Mouse (Mus musculus): ENCODE measurements at regions not wholly inside any gene's neighbourhood (a gene's known extent, or its start where the extent isn't known, plus 50 kb on each side); places are given as distances from the start of the nearest gene placed in this dataset.

GRCm38 (mm10) chr9:50257162-50257561 lies 87.6 kb downstream of the Rpl10-ps3 start:
- Histone ChIP-seq H3K4me2 (no peak overlapping the region), H3K9ac (no peak overlapping the region), H3K36me3 (no peaks in the 10 kb centered on the region), H3K4me3 (no peak overlapping the region), H3K27ac (no peak overlapping the region), H3K9me3 (replicated peaks) (no peaks in the 10 kb centered on the region), H3K27me3 (replicated peaks) (no peaks in the 10 kb centered on the region), H3K4me1 (no peaks in the 10 kb centered on the region)
- no peak for ATAC-seq
- WGBS (ENCODE audit: insufficient replicate concordance), result 52% methylated on average over 3 of the region's 3 CpGs

DNA sequence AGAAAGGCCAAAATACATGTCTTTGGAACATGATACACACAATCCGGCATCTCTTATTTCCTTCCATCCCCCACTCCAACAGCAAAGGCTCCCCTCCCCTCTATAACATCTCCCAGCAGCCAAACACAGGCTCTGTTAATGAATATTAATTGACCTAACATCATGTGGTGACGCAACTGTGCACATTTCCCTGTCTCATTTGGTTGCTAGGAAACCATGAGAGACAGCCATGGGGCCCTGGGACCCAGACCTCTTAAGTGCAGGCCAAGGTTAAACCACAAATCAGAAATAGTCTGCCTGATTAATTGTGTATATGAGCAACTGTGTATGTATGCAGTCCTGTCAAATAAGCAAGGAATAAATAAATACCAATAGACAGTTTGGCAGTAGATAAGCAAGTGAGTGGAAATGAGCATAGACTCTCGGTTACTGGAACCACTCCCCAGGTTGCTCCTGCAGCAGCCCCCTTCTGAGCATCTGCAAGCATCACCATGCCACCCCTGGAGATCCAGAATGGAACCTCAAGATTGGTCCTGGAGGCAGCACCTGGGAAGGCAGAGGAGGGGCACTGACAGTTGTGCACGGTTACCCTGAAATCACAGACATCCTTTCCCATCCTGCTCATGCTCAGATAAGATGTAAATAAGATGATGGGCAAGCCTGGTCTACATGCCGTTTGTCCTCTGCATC lies 99.6 kb downstream of the Rpl10-ps3 start:
- Histone ChIP-seq H3K9ac (no peak overlapping the region), H3K27ac (no peak overlapping the region), H3K27me3 (replicated peaks) (no peaks in the 10 kb centered on the region), H3K36me3 (no peaks in the 10 kb centered on the region), H3K4me3 (no peak overlapping the region), H3K9me3 (replicated peaks) (no peaks in the 10 kb centered on the region), H3K4me2 (no peak overlapping the region), H3K4me1 (no peaks in the 10 kb centered on the region)
- 56% methylated on average over 5 of the region's 5 CpGs for WGBS (ENCODE audit: insufficient replicate concordance)
- no peak for ATAC-seq

DNA sequence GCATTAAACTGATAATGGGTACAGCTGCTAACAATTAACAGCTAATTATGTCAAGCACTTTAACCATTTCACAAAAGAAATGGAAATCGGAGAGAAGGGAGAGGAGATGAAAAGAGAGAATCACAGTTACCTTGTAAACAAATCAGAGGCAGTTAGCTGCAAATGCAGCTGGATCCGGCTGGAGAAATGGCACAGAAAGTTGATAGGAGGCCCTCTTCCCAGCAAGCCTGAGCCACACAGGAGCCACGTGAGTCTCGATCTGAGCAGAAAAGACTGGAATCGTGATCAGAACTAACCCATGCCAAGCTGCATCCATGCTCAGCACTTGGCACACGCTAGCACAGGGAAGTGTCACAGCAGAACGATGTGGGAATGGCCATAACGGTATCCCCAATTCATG lies 103.8 kb downstream of the Rpl10-ps3 start:
- ATAC-seq, result no peak
- no peaks in the 10 kb centered on the region for H3K27me3 ChIP-seq (replicated peaks)
- 50% methylated on average over 8 of the region's 8 CpGs for WGBS (ENCODE audit: insufficient replicate concordance)
- no peaks in the 10 kb centered on the region for H3K9me3 ChIP-seq (replicated peaks)
- H3K4me3 ChIP-seq, result no peak overlapping the region
- H3K27ac ChIP-seq, result no peak overlapping the region
- H3K9ac ChIP-seq, result no peak overlapping the region
- H3K36me3 ChIP-seq, result no peaks in the 10 kb centered on the region
- no peaks in the 10 kb centered on the region for H3K4me1 ChIP-seq
- no peak overlapping the region for H3K4me2 ChIP-seq

DNA sequence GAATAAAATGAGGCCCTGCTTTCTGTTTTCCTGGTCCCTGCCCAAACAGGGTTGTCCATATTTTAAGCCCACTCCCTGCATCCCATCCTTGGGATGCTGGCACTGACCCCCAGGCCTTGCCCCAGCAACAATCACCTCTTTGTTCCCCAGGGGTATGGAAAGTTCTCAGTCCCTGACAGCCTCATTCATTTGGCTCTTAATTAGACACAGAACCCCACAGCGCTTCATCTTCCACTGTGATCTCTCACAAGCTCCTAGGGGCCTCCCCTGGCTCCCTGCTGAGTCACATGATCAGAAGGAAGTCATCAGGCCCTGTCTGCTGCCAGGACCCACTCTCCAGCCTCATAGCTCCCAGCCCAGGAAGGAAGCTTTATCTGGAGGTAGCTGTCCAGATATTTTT lies 108.9 kb downstream of the Rpl10-ps3 start:
- 33% methylated on average over 1 of the region's 1 CpGs for WGBS (ENCODE audit: insufficient replicate concordance)
- Histone ChIP-seq H3K4me3 (no peak overlapping the region), H3K4me2 (no peak overlapping the region), H3K9ac (no peak overlapping the region), H3K27ac (no peak overlapping the region), H3K4me1 (no peaks in the 10 kb centered on the region), H3K27me3 (replicated peaks) (no peaks in the 10 kb centered on the region), H3K36me3 (no peaks in the 10 kb centered on the region), H3K9me3 (replicated peaks) (no peaks in the 10 kb centered on the region)
- ATAC-seq, result no peak

DNA sequence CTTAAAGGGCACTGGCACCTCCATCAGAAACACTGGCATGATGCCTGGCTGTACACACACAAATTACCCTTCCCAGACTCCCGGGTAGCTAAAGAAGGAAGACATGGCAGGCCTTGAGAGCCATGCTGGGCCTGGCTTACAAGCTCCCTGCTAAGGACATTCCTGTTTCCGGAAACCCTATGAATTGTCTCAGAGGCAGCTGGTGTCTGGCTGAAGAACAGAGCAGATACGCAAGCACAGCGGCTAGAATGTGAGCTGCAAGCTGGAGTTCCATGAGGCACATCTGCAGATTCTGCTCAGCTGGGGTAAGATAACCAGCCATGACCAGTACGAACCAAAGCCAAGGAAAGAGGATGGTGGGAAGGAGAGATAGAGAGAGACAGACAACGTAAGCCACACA lies 110.1 kb downstream of the Rpl10-ps3 start:
- Histone ChIP-seq H3K36me3 (no peaks in the 10 kb centered on the region), H3K4me2 (no peak overlapping the region), H3K27me3 (replicated peaks) (no peaks in the 10 kb centered on the region), H3K27ac (no peak overlapping the region), H3K4me1 (no peaks in the 10 kb centered on the region), H3K9ac (no peak overlapping the region), H3K4me3 (no peak overlapping the region), H3K9me3 (replicated peaks) (no peaks in the 10 kb centered on the region)
- WGBS (ENCODE audit: insufficient replicate concordance), result 64% methylated on average over 6 of the region's 6 CpGs
- no peak for ATAC-seq

DNA sequence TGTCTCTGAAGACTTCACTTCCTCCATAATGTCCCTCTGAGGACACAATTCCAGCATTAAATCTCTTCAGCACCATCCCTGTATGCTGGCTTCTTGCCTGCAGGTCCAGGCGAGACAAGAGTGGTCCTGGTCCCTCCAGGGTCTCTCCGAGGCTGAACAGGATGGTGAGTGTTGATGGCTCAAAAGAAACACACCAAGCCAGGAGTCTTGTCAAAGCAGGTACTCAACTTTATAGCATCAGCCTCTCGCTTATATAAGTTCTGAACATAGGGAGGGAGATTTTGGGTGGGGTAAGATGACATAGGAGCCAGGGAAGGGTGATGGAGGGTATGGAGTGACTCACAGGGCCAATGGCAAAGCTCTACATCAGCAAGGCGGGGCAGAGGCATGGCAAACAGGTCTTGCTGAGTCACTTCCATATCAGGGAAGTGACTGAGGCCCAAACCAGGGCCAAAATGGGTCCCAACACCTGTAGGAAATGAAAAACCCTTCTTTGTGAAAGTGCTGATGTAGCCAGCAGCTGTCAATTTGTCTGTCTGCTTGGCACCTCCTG lies 111.7 kb downstream of the Rpl10-ps3 start:
- no peak overlapping the region for H3K4me2 ChIP-seq
- no peaks in the 10 kb centered on the region for H3K9me3 ChIP-seq (replicated peaks)
- H3K36me3 ChIP-seq, result no peaks in the 10 kb centered on the region
- no peaks in the 10 kb centered on the region for H3K27me3 ChIP-seq (replicated peaks)
- H3K4me3 ChIP-seq, result no peak overlapping the region
- no peak overlapping the region for H3K9ac ChIP-seq
- no peak overlapping the region for H3K27ac ChIP-seq
- ATAC-seq, result no peak
- 43% methylated on average over 4 of the region's 4 CpGs for WGBS (ENCODE audit: insufficient replicate concordance)
- no peaks in the 10 kb centered on the region for H3K4me1 ChIP-seq

DNA sequence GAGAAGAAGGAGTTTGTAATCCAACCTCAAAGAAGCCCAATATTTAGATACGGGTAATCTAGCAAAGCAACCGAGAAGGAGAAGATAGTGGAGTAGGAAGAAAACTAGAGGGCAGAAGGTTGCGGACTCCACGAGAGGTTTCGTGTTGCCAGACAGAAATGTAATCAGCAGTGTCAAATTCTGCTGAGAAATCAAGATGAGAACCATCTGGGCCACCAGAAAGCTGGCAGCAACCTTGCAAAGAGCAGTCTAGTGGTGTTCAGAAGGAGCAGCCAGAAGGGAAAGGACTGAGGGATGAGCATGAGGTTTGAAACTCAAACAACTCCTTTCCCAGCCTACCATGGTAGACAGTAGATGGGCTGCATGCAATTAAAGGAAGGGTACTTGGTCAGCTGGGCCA lies 134.3 kb downstream of the Rpl10-ps3 start:
- no peak for ATAC-seq
- Histone ChIP-seq H3K4me2 (no peak overlapping the region), H3K9ac (no peak overlapping the region), H3K36me3 (no peaks in the 10 kb centered on the region), H3K27me3 (replicated peaks) (no peaks in the 10 kb centered on the region), H3K9me3 (replicated peaks) (no peaks in the 10 kb centered on the region), H3K27ac (no peak overlapping the region), H3K4me3 (no peak overlapping the region), H3K4me1 (no peaks in the 10 kb centered on the region)
- 58% methylated on average over 5 of the region's 5 CpGs for WGBS (ENCODE audit: insufficient replicate concordance)

DNA sequence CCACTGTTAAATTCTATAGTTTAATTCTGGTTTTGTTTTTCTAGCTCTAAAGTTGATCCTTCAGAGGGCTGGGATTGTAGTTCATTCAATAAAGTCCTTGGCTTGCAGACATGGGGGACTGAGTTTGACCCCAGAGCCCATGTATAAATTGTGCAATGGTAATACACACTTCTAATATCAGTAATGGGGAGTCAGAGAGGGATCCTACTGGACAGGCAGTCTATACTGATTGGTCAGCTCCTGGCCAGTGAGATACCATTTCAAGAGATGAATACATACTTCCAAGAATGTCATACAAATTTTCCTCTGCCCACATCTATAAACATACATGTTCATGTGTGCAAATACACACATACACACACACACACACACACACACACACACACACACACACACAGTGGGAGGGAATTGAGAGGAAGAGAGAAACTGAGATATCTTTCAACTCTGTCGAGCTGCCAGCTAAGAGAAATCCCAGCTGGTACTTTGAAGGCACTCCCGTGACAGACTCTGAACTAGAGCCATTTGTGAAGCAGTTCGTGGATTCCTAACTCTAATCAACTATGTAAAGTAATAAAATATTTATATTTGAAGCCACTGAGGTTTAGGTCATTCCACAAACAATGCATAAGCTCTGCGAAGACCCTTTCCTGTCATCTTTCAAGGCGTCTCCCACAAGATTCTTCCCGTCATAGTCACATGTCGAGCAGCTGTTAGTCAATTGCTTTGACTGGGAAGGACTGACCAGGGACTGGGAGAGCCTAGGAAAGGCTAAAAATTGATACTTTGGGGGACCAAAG lies 145.1 kb downstream of the Rpl10-ps3 start:
- 50% methylated on average over 7 of the region's 7 CpGs for WGBS (ENCODE audit: insufficient replicate concordance)
- no peak overlapping the region for H3K4me3 ChIP-seq

GRCm38 (mm10) chr9:50192400-50193110 lies 152.2 kb downstream of the Rpl10-ps3 start:
- H3K4me1 ChIP-seq, result no peaks in the 10 kb centered on the region
- no peak overlapping the region for H3K4me2 ChIP-seq
- no peak overlapping the region for H3K4me3 ChIP-seq
- H3K36me3 ChIP-seq, result no peaks in the 10 kb centered on the region
- no peaks in the 10 kb centered on the region for H3K27me3 ChIP-seq (replicated peaks)
- H3K9ac ChIP-seq, result no peak overlapping the region
- H3K27ac ChIP-seq, result no peak overlapping the region
- ATAC-seq, result no peak
- WGBS (ENCODE audit: insufficient replicate concordance), result 55% methylated on average over 5 of the region's 5 CpGs
- no peaks in the 10 kb centered on the region for H3K9me3 ChIP-seq (replicated peaks)

More for the DNA sequence above, 145.1 kb downstream of the Rpl10-ps3 start:
- no peak overlapping the region for H3K4me2 ChIP-seq
- no peak overlapping the region for H3K27ac ChIP-seq
- H3K27me3 ChIP-seq (replicated peaks), result no peaks in the 10 kb centered on the region
- no peaks in the 10 kb centered on the region for H3K9me3 ChIP-seq (replicated peaks)
- H3K36me3 ChIP-seq, result no peaks in the 10 kb centered on the region
- H3K9ac ChIP-seq, result no peak overlapping the region
- ATAC-seq, result no peak
- H3K4me1 ChIP-seq, result no peaks in the 10 kb centered on the region

DNA sequence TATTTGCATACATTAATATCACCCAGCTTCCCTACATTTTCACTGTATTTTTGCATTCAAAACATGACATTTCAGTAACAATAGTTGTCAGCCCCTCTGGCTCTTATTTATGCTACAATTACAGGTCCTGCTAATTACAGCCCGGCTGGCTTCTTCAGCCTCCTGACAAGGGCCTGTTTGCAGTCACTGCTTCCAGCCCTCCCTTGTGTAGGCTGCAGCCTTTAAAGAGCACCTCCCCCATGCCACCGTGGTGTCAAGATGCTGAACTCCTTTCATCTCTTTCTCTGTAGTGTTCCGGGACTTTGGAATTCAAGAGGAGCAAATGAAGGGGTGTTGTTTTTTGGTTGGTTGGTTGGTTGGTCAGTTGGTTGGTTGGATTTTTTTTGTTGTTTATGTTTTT lies 153.6 kb downstream of the Rpl10-ps3 start:
- Histone ChIP-seq H3K27ac (no peak overlapping the region), H3K27me3 (replicated peaks) (no peaks in the 10 kb centered on the region), H3K4me1 (no peaks in the 10 kb centered on the region), H3K4me2 (no peak overlapping the region), H3K36me3 (no peaks in the 10 kb centered on the region), H3K9me3 (replicated peaks) (no peaks in the 10 kb centered on the region), H3K9ac (no peak overlapping the region), H3K4me3 (no peak overlapping the region)
- 37% methylated on average over 3 of the region's 3 CpGs for WGBS (ENCODE audit: insufficient replicate concordance)
- no peak for ATAC-seq

DNA sequence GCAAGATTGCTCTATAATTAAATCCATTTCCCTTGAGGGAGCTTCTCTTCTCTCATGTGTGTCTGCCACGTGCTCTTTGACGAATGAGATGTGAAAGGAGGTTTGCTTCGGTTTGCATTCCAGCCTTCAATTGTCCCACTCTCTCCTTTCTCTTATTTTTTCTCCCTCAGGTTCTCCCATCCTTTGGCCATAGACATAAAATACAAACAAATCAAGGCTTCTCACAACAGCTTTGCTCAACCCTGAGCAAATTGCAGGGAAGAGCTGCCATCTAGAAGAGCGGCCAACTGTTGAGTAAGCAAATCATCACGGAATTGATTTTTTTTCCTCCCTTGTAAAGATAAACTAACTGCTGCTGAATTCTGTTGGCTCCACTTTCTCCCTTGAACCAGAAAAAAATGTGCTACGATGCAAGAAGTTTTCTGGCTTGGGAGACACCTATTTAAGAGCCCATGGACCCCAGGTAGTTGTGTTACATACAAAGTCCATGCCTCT lies 156.1 kb downstream of the Rpl10-ps3 start:
- H3K4me1 ChIP-seq, result no peaks in the 10 kb centered on the region
- no peak overlapping the region for H3K4me3 ChIP-seq
- H3K36me3 ChIP-seq, result no peaks in the 10 kb centered on the region
- H3K9ac ChIP-seq, result no peak overlapping the region
- WGBS (ENCODE audit: insufficient replicate concordance), result 72% methylated on average over 6 of the region's 6 CpGs
- no peak overlapping the region for H3K4me2 ChIP-seq
- no peak for ATAC-seq
- no peaks in the 10 kb centered on the region for H3K9me3 ChIP-seq (replicated peaks)
- no peaks in the 10 kb centered on the region for H3K27me3 ChIP-seq (replicated peaks)
- H3K27ac ChIP-seq, result no peak overlapping the region

DNA sequence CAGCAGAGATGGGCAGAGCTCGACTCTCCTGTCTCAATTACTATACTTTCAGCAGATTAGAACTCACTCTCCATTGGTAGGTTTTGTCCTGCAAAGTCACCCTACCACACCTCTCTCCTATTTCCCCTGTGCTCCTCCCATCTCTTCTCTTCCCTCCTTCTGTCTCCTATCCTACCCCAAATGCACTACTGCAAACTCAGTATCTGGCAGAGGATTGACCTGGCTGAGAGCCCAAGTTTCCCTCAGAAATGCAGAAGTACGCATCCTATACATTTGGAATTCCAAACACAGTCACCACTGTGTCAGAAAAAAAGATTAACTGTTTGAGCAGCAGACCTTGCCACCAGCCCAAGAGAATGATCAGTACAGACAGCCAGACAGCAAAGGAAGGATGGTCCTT lies 163.4 kb downstream of the Rpl10-ps3 start:
- 51% methylated on average over 2 of the region's 2 CpGs for WGBS (ENCODE audit: insufficient replicate concordance)
- no peak for ATAC-seq

More for the DNA sequence above, 163.4 kb downstream of the Rpl10-ps3 start:
- H3K9me3 ChIP-seq (replicated peaks), result no peaks in the 10 kb centered on the region
- no peaks in the 10 kb centered on the region for H3K36me3 ChIP-seq
- H3K4me1 ChIP-seq, result no peaks in the 10 kb centered on the region
- H3K27ac ChIP-seq, result no peak overlapping the region
- no peak overlapping the region for H3K4me2 ChIP-seq
- H3K9ac ChIP-seq, result no peak overlapping the region
- H3K4me3 ChIP-seq, result no peak overlapping the region
- no peaks in the 10 kb centered on the region for H3K27me3 ChIP-seq (replicated peaks)

All from liver, embryonic 12.5 days (tissue).